Mouse (Mus musculus): Measurements from ENCODE around the gene Il11ra1.
"Not testable (repeated sequence)": the region's sequence is repeated elsewhere in the genome, so short reads cannot be mapped to it uniquely, and the experiment has no call there.

GRCm38 (mm10) chr4:41774506-41774905 lies 74.7 kb downstream of the Il11ra1 start:
- not testable (repeated sequence) for TF ChIP-seq POLR2AphosphoS2 (IDR thresholded peaks at IDR 0.05; ENCODE audit: insufficient read length, low read depth); TCF12 (IDR thresholded peaks at IDR 0.05; ENCODE audit: insufficient read depth, poor library complexity, severe bottlenecking); MYOD1 (IDR thresholded peaks at IDR 0.05; ENCODE audit: control insufficient read depth in 1 of 3, insufficient read length in 2 of 3, low read depth in 2 of 3); USF1 (IDR thresholded peaks at IDR 0.05; ENCODE audit: low read depth); MAX (IDR thresholded peaks at IDR 0.05; ENCODE audit: low read depth); MYOG (IDR thresholded peaks at IDR 0.05; ENCODE audit: control insufficient read depth in 1 of 3, insufficient read depth in 1 of 3, insufficient read length in 2 of 3, low read depth in 2 of 3); POLR2A (IDR thresholded peaks at IDR 0.05; ENCODE audit: insufficient read length, low read depth); CEBPB (IDR thresholded peaks at IDR 0.05; ENCODE audit: insufficient read depth, poor library complexity, severe bottlenecking); E2F4 (IDR thresholded peaks at IDR 0.05; ENCODE audit: insufficient read depth); SRF (IDR thresholded peaks at IDR 0.05; ENCODE audit: control insufficient read depth, insufficient read length, low read depth)

All from myocyte (in vitro differentiated cells).